Mouse (Mus musculus) intestine, embryonic 15.5 days (tissue): Measurements from ENCODE around the gene Cbr4. TPM values are rescaled to one million over a fixed set of nuclear protein-coding genes. Genes with fewer than 3 reads are reported as not detected.

ENCODE experiments used
- ATAC-seq: fragments of 200-750 bp; cut with Nextera tagmentation; 2 replicates; pipeline ENCODE4 v1.8.0; 2017; ENCODE audit warnings: moderate TSS enrichment, moderate library complexity
- H3K27ac ChIP-seq: fragments of 300-500 bp; sonication (generic); 2 replicates; pipeline ENCODE4 v1.5.1; 2015; ENCODE audit warnings: mild to moderate bottlenecking, inconsistent platforms
- H3K27me3 ChIP-seq: fragments of 300-500 bp; sonication (generic); replicated peaks from 2 replicates; pipeline ENCODE4 v1.6.1; 2015; ENCODE audit warnings: inconsistent platforms
- H3K36me3 ChIP-seq: fragments of 300-500 bp; sonication (generic); 2 replicates; pipeline ENCODE4 v1.6.1; 2015; ENCODE audit warnings: inconsistent platforms
- H3K4me1 ChIP-seq: fragments of 300-500 bp; sonication (generic); replicated peaks from 2 replicates; pipeline ENCODE4 v1.6.1; 2015; ENCODE audit warnings: inconsistent platforms
- H3K4me2 ChIP-seq: fragments of 300-500 bp; sonication (generic); replicated peaks from 2 replicates; pipeline ENCODE4 v1.6.1; 2015; ENCODE audit warnings: mild to moderate bottlenecking, inconsistent platforms
- H3K4me3 ChIP-seq: fragments of 300-500 bp; sonication (generic); replicated peaks from 2 replicates; pipeline ENCODE4 v1.5.1; 2015; ENCODE audit warnings: inconsistent platforms
- H3K9ac ChIP-seq: fragments of 300-500 bp; sonication (generic); 2 replicates; pipeline ENCODE4 v1.6.1; 2015; ENCODE audit warnings: inconsistent platforms
- H3K9me3 ChIP-seq: fragments of 300-500 bp; sonication (generic); 2 replicates; pipeline ENCODE4 v1.6.1; 2016; ENCODE audit warnings: inconsistent platforms
- WGBS: fragments of 180-500 bp; shearing (Covaris S2); methylation state at CpG from one replicate; pipeline ENCODE4 v1.1.7; 2015; 5-methylcytosine and 5-hydroxymethylcytosine counted together
- polyA plus RNA-seq: library from polyadenylated mRNA; unstranded; fragments of >200 nt; fragmentation: Nextera tagmentation; extraction: Ambion mirVana; gene quantifications from 2 replicates; pipeline ENCODE4 v1.2.1, GENCODE M21; 2015

Gene Cbr4
- 29.8 and 34.1 TPM in 2 replicates for polyA plus RNA-seq

GRCm38 (mm10) chr8:61487597-61488156, at the start of gene Cbr4:
Gene Cbr4 (plus strand): TSS chr8:61487734.
- Histone ChIP-seq H3K4me2 (peak within 1 kb of the TSS; percentile 75), H3K36me3 (no peaks in the 10 kb centered on the region), H3K9ac (peak within 1 kb of the TSS; percentile 80), H3K9me3 (no peaks in the 10 kb centered on the region), H3K4me3 (peak within 1 kb of the TSS; percentile 58), H3K27me3 (no peaks in the 10 kb centered on the region), H3K4me1 (0 out of 2 replicates have a peak, but pooled peaks cover 4% of the 10 kb centered on the region), H3K27ac (peak within 1 kb of the TSS; percentile 95)
- peak; percentile 98 for ATAC-seq
- under 1% methylated on average over 29 of the region's 29 CpGs for WGBS

GRCm38 (mm10) chr8:61442988-61443387, 44.5 kb upstream of the Cbr4 start:
- Histone ChIP-seq H3K27me3 (no peaks in the 10 kb centered on the region), H3K9ac (no peak overlapping the region), H3K4me1 (no peaks in the 10 kb centered on the region), H3K4me3 (no peak overlapping the region), H3K4me2 (no peak overlapping the region), H3K36me3 (no peaks in the 10 kb centered on the region), H3K9me3 (no peaks in the 10 kb centered on the region), H3K27ac (no peak overlapping the region)
- ATAC-seq = no peak
- WGBS = 94% methylated on average over 3 of the region's 3 CpGs

GRCm38 (mm10) chr8:61444358-61444757, 43.2 kb upstream of the Cbr4 start:
- Histone ChIP-seq H3K4me3 (no peak overlapping the region), H3K9ac (no peak overlapping the region), H3K4me2 (no peak overlapping the region), H3K9me3 (no peaks in the 10 kb centered on the region), H3K4me1 (0 out of 2 replicates have a peak, but pooled peaks cover 4% of the 10 kb centered on the region), H3K27me3 (no peaks in the 10 kb centered on the region), H3K36me3 (no peaks in the 10 kb centered on the region), H3K27ac (no peak overlapping the region)
- WGBS = 56% methylated on average over 3 of the region's 3 CpGs
- ATAC-seq = no peak

- Histone ChIP-seq H3K9me3 (no peaks in the 10 kb centered on the region), H3K4me1 (0 out of 2 replicates have a peak, but pooled peaks cover 4% of the 10 kb centered on the region), H3K4me3 (no peak overlapping the region), H3K27ac (no peak overlapping the region), H3K36me3 (no peaks in the 10 kb centered on the region), H3K27me3 (no peaks in the 10 kb centered on the region), H3K4me2 (no peak overlapping the region), H3K9ac (no peak overlapping the region)
- WGBS = 69% methylated on average over 15 of the region's 15 CpGs
- no peak for ATAC-seq
Observed at GRCm38 (mm10) chr8:61446329-61446728, 41.2 kb upstream of the Cbr4 start.

GRCm38 (mm10) chr8:61448100-61448499, 39.4 kb upstream of the Cbr4 start:
- ATAC-seq = no peak
- Histone ChIP-seq H3K9ac (no peak overlapping the region), H3K27me3 (no peaks in the 10 kb centered on the region), H3K4me3 (no peak overlapping the region), H3K4me2 (no peak overlapping the region), H3K9me3 (no peaks in the 10 kb centered on the region), H3K4me1 (0 out of 2 replicates have a peak, but pooled peaks cover 4% of the 10 kb centered on the region), H3K36me3 (no peaks in the 10 kb centered on the region), H3K27ac (no peak overlapping the region)
- 57% methylated on average over 2 of the region's 2 CpGs for WGBS

GRCm38 (mm10) chr8:61448881-61449280, 38.7 kb upstream of the Cbr4 start:
- Histone ChIP-seq H3K27me3 (no peaks in the 10 kb centered on the region), H3K36me3 (no peaks in the 10 kb centered on the region), H3K9me3 (no peaks in the 10 kb centered on the region), H3K27ac (no peak overlapping the region), H3K9ac (no peak overlapping the region), H3K4me1 (0 out of 2 replicates have a peak, but pooled peaks cover 4% of the 10 kb centered on the region), H3K4me2 (no peak overlapping the region), H3K4me3 (no peak overlapping the region)
- no peak for ATAC-seq
- 54% methylated on average over 5 of the region's 5 CpGs for WGBS

- Histone ChIP-seq H3K4me1 (0 out of 2 replicates have a peak, but pooled peaks cover 4% of the 10 kb centered on the region), H3K9me3 (no peaks in the 10 kb centered on the region), H3K4me2 (no peak overlapping the region), H3K27ac (no peak overlapping the region), H3K9ac (no peak overlapping the region), H3K4me3 (no peak overlapping the region), H3K27me3 (no peaks in the 10 kb centered on the region), H3K36me3 (no peaks in the 10 kb centered on the region)
- ATAC-seq = no peak
- 84% methylated on average over 9 of the region's 9 CpGs for WGBS
Observed at GRCm38 (mm10) chr8:61450916-61451575, 36.5 kb upstream of the Cbr4 start.

- Histone ChIP-seq H3K27ac (no peak overlapping the region), H3K4me2 (no peak overlapping the region), H3K4me3 (no peak overlapping the region), H3K9ac (no peak overlapping the region), H3K36me3 (no peaks in the 10 kb centered on the region), H3K9me3 (no peaks in the 10 kb centered on the region), H3K4me1 (0 out of 2 replicates have a peak, but pooled peaks cover 4% of the 10 kb centered on the region), H3K27me3 (no peaks in the 10 kb centered on the region)
- WGBS = 71% methylated on average over 8 of the region's 8 CpGs
- no peak for ATAC-seq
Observed at GRCm38 (mm10) chr8:61451721-61452337, 35.7 kb upstream of the Cbr4 start.

- H3K36me3 ChIP-seq = no peaks in the 10 kb centered on the region
- no peaks in the 10 kb centered on the region for H3K4me1 ChIP-seq
- H3K4me2 ChIP-seq = no peak overlapping the region
- 82% methylated on average over 7 of the region's 7 CpGs for WGBS
- H3K27ac ChIP-seq = no peak overlapping the region
- H3K4me3 ChIP-seq = no peak overlapping the region
- no peaks in the 10 kb centered on the region for H3K9me3 ChIP-seq
- no peaks in the 10 kb centered on the region for H3K27me3 ChIP-seq
- H3K9ac ChIP-seq = no peak overlapping the region
- 0 out of 2 replicates have a peak, but pooled peaks have one; percentile 15 for ATAC-seq
Observed at GRCm38 (mm10) chr8:61459763-61460162, 27.8 kb upstream of the Cbr4 start.

GRCm38 (mm10) chr8:61462221-61462620, 25.3 kb upstream of the Cbr4 start:
- no peak overlapping the region for H3K4me2 ChIP-seq

GRCm38 (mm10) chr8:61464393-61464792, 23.1 kb upstream of the Cbr4 start:
- no peak overlapping the region for H3K4me2 ChIP-seq
- no peaks in the 10 kb centered on the region for H3K9me3 ChIP-seq
- whole genome bisulfite sequencing = 76% methylated on average over 2 of the region's 2 CpGs
- H3K27me3 ChIP-seq = no peaks in the 10 kb centered on the region
- ATAC-seq = no peak
- no peak overlapping the region for H3K27ac ChIP-seq
- H3K4me1 ChIP-seq = no peaks in the 10 kb centered on the region
- no peak overlapping the region for H3K4me3 ChIP-seq
- no peaks in the 10 kb centered on the region for H3K36me3 ChIP-seq
- no peak overlapping the region for H3K9ac ChIP-seq

More at GRCm38 (mm10) chr8:61462221-61462620, 25.3 kb upstream of the Cbr4 start:
- Histone ChIP-seq H3K4me1 (no peaks in the 10 kb centered on the region), H3K9me3 (no peaks in the 10 kb centered on the region), H3K27ac (no peak overlapping the region), H3K4me3 (no peak overlapping the region), H3K9ac (no peak overlapping the region), H3K27me3 (no peaks in the 10 kb centered on the region), H3K36me3 (no peaks in the 10 kb centered on the region)
- WGBS = 89% methylated on average over 5 of the region's 5 CpGs
- no peak for ATAC-seq

- no peak overlapping the region for H3K9ac ChIP-seq
- H3K4me2 ChIP-seq = no peak overlapping the region
- no peaks in the 10 kb centered on the region for H3K4me1 ChIP-seq
- WGBS = 79% methylated on average over 15 of the region's 15 CpGs
- no peaks in the 10 kb centered on the region for H3K27me3 ChIP-seq
- H3K36me3 ChIP-seq = no peaks in the 10 kb centered on the region
- ATAC-seq = no peak
- H3K4me3 ChIP-seq = no peak overlapping the region
- H3K9me3 ChIP-seq = no peaks in the 10 kb centered on the region
- no peak overlapping the region for H3K27ac ChIP-seq
Observed at GRCm38 (mm10) chr8:61466696-61467552, 20.6 kb upstream of the Cbr4 start.
